Mouse (Mus musculus) lung, adult 2 months (tissue): ENCODE results near the gene Tmem39a. TPM values are rescaled to one million over a fixed set of nuclear protein-coding genes. Genes with fewer than 3 reads are reported as not detected.

Experiments used
- DNase-seq: peaks from one replicate; pipeline ENCODE4 v3.0.0; 2022
- H3K4me1 ChIP-seq: fragments of 200-500 bp; 2 replicates; pipeline ENCODE4 v1.6.1; 2011; ENCODE audit warnings: low read length; ENCODE audit not compliant: control insufficient read depth, insufficient read depth
- H3K4me3 ChIP-seq: fragments of 200-500 bp; replicated peaks from 2 replicates; pipeline ENCODE3; 2011; ENCODE audit warnings: low read depth, mild to moderate bottlenecking, control low read depth, low read length; ENCODE audit errors: extremely low read depth
- CTCF ChIP-seq: fragments of 200-500 bp; IDR thresholded peaks from 2 replicates; pipeline ENCODE4 v1.5.1; 2011; ENCODE audit warnings: mild to moderate bottlenecking, low read length, control low read depth; ENCODE audit not compliant: insufficient read depth
- POLR2A ChIP-seq: fragments of 200-500 bp; IDR thresholded peaks from 2 replicates; pipeline ENCODE4 v1.6.1; 2011; ENCODE audit warnings: low read depth, mild to moderate bottlenecking, control low read depth, low read length, borderline replicate concordance; ENCODE audit errors: extremely low read depth
- WGBS: fragments of 180-500 bp; shearing (Covaris S2); methylation state at CpG from one replicate; pipeline ENCODE4 v1.1.7; 2018; 5-methylcytosine and 5-hydroxymethylcytosine counted together
- polyA plus RNA-seq: library from polyadenylated mRNA; depleted of rRNA; stranded (reverse); fragments of >200 nt; gene quantifications from 2 replicates; pipeline ENCODE4 v1.2.3, GENCODE M21; 2012

Tmem39a gene
- polyA plus RNA-seq, 1 experiment, result 73.2 TPM

DNA sequence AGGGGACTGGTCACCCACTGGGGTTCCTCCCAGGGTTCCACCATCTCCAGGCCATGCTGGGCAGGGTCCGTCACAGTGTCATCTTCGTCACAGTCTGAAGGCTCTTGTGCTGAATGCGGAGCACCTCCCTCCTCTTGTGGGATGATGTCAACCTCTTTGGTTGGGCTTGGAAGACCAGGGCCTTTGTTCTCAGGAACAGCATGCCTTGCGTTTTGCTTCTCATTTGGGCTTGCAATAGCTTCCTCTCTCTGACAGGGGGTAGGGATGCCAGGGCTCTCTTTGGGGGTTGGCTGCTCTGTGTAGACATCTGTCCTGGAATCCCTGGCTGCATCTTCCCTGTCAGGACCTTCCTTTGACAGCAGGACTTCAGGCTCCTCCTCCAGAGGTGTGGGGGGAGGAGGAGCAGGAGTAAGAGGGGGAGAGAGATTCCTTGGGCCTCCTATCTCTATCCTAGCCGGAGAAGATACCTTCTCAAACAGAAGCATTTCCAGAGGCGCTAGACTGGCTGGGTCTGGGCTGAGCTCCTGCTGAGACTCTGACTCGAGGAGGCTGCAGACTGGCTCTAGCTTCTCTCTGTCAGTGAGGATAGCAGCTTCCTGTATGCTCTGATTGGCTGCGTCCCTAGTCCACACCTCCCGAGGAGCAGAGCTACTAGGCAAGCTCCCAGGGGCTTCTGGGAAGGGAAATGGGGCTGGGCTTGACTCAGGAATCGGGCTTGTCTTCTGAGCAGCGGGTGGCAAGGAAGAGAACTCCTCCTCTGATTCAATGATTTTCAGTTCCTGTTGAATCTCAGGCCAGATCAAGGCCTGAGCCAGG, 44.7 kb downstream of the Tmem39a start:
- no peak for DNase-seq
- TF ChIP-seq POLR2A, result no peak
- TF ChIP-seq CTCF, result no peak
- H3K4me1 ChIP-seq, result no peaks in the 10 kb centered on the region
- 49% methylated on average over 11 of the region's 11 CpGs for WGBS
- no peak overlapping the region for H3K4me3 ChIP-seq

DNA sequence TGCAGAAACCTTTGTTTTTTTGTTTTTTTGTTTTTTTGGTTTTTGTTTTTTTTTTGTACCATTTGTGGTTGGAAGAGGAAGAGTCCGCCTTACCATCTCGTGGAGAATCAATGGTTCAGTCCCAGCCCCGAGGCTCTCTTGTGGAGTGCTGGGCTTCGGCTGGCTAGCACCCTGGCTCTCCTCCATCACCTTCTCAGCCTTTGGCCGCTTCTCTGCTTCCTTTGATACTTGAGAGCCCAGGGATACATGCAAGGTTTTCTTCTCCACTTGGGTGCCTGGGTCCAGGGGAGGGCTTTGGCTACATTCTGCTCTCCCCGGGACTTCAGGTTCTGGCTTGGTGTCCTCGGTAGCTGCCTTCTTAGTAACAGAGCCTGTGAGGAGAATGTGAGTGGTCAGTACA, 48.0 kb downstream of the Tmem39a start:
- no peaks in the 10 kb centered on the region for H3K4me1 ChIP-seq
- DNase-seq, result no peak
- no peak for TF ChIP-seq POLR2A
- WGBS, result 87% methylated on average over 7 of the region's 7 CpGs
- H3K4me3 ChIP-seq, result no peak overlapping the region

DNA sequence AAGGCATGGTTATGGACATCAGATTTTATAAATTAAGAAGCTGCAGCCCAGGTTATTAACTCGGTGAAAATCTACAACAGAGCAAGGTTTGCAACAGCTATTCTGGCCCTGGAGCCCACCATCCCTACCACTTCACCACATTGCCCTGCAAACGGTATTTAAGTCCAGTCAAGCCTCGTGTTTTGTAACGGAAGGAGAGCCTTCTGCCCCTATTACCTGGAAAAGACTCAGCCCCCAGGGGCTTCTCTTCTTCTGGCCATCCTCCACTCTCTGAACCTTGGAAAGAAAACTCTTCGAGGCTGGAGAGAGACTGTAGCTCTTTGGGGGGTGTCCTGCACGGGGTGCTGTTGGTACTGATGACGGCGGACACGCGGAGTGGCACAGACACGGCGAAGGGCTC, 50.2 kb downstream of the Tmem39a start:
- 86% methylated on average over 12 of the region's 12 CpGs for WGBS
- H3K4me1 ChIP-seq, result no peaks in the 10 kb centered on the region
- no peak for DNase-seq
- H3K4me3 ChIP-seq, result no peak overlapping the region
- TF ChIP-seq CTCF (no peak), POLR2A (no peak)

DNA sequence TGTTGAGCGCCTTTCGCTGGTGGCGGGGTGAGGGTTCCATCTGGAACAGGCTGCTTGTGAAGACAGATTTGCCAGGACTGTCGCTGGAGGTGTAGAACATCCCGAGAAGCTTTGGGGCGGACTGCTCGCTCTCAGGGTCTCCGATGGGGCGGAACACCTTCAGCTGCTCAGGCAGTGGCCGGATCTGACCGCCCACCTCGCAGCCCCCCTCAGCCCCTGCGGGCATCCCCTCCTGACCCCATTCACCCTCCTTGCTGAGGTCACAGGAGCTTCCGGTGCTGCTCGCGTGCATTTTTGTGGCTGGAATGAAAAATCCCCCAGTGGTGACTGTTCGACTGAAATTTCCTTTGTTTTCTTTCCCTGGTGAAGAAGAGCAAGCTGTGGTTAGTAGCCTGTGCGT, 50.6 kb downstream of the Tmem39a start:
- no peak overlapping the region for H3K4me3 ChIP-seq
- no peak for DNase-seq
- WGBS, result 79% methylated on average over 18 of the region's 18 CpGs
- TF ChIP-seq CTCF, result no peak
- no peak for TF ChIP-seq POLR2A
- H3K4me1 ChIP-seq, result no peaks in the 10 kb centered on the region

DNA sequence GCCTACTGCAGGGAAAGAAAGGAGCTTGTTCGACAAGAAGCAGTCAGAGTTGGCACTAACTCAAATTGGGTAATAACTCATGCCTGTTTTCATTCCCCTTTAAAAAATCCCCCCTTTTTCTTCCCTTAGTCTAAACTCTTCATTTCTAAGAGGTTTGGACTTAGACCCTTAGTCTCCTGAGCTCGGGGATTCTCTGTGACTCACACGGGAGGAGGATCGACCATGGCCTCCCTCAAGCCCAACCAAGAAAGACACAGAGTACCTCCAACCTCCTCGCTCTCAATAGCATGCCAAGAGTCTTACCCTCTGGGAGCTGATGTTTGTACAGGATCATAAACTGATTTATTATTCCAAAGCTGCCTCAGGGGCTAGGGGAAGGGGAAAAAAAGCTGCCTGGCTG, 54.1 kb downstream of the Tmem39a start:
- no peak for TF ChIP-seq CTCF
- no peak for TF ChIP-seq POLR2A
- H3K4me1 ChIP-seq, result no peaks in the 10 kb centered on the region
- no peak for DNase-seq
- 66% methylated on average over 5 of the region's 5 CpGs for WGBS
- H3K4me3 ChIP-seq, result no peak overlapping the region

DNA sequence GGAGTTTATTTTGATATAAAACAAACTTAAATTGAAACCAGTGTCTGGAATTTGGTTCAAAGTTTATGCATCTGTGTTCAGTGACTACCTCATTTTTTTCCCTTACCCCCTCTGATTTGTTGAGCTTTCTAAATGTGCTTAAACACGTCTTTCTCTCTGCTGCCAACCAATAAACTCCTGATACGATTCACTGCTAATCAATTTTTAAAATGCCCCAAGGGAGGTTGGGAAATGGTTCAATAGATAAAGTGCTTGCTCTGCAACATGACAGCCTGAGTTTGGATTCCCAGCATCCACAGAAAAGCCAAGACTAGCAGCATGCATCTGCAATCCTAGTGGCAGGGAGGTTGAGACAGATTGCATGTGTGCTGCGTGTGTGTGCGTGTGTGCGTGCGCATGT, 55.1 kb downstream of the Tmem39a start:
- 95% methylated on average over 6 of the region's 6 CpGs for WGBS
- no peak for DNase-seq
- no peaks in the 10 kb centered on the region for H3K4me1 ChIP-seq
- no peak for TF ChIP-seq CTCF
- TF ChIP-seq POLR2A, result no peak
- H3K4me3 ChIP-seq, result no peak overlapping the region

DNA sequence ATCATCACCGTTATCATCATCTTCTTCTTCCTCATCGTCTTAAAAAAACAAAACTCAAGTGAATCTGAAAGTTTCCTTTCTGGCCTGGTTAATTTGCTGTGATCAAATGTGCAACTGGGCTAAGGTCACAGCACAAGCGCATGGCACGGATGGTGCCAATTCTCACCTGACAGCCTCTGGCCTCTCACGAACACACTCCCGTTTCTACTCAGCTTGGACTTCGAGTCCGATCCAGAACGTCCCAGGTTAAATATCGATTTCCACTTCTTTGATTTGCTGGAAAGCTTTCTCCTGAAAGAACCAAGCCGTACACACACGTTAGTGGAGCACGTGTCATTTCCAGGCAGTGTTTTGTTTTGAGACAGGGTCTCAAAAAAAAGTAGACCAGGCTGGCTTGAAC, 59.5 kb downstream of the Tmem39a start:
- WGBS, result 94% methylated on average over 13 of the region's 13 CpGs

DNA sequence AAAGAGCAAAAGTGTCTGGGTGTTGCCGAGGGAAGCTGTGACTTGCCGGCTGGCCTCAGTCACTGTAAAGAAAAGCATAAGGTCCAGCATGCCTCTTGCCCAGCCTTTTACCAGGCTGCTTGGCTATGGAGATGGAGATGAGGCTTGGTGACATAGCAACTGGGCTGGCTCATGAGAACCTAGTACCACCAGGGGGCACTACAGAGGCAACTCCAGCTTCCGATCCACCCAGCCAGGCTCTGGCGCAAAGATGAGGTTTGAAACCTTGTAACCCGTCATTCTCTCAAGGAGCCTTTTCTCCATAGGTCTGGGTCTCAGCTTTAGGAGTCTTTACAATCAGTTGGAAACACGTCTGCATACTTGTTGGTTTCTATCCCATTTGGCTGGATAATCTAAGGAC, 60.6 kb downstream of the Tmem39a start:
- peaks cover 31% of the 10 kb centered on the region for H3K4me1 ChIP-seq
- 26% methylated on average over 6 of the region's 6 CpGs for WGBS
- H3K4me3 ChIP-seq, result no peak overlapping the region
- TF ChIP-seq CTCF, result peak; percentile 92
- TF ChIP-seq POLR2A, result no peak
- DNase-seq, result peak; percentile 61

More for the DNA sequence above, 59.5 kb downstream of the Tmem39a start:
- TF ChIP-seq CTCF (no peak), POLR2A (no peak)
- DNase-seq, result no peak
- Histone ChIP-seq H3K4me3 (no peak overlapping the region), H3K4me1 (peaks cover 24% of the 10 kb centered on the region)

DNA sequence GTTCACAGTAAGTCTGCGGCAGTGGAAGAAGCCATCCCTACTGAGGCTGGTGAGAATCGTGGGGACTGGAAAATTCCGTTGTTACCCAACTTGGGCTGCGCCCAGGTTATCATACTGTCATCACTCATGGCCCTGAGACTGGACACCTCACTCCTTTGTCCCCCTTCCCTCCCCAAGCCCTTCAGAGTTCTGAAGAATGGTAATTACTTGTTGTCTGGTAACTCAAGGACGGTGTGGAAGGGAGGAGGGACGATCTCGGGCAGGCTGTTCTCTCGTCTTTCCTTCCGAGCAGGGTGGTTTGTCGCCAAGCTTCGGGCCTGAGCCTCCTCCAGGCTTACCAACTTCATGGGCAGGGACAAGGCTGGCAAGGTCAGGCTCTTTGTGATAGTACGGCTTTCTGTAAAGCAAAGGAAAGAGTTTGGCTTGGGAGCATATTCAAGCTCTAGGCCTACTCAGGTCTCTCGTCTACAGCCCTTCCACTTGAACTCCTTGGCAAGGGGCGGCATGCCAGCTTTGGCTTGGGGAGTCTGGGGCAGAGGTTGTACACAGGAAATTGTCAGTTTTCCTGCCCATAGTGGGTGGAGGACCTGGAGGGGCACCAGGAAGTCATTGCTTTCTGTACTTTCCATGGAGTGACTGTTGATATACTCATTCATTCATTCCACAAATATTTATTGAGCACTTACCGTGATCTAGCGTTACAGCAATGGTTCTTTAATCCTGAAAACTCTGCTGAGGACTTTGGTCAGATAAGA, 62.4 kb downstream of the Tmem39a start:
- Histone ChIP-seq H3K4me3 (no peak overlapping the region), H3K4me1 (peaks cover 39% of the 10 kb centered on the region)
- TF ChIP-seq CTCF, result no peak
- no peak for TF ChIP-seq POLR2A
- peak; percentile 86 for DNase-seq
- WGBS, result 46% methylated on average over 16 of the region's 16 CpGs

DNA sequence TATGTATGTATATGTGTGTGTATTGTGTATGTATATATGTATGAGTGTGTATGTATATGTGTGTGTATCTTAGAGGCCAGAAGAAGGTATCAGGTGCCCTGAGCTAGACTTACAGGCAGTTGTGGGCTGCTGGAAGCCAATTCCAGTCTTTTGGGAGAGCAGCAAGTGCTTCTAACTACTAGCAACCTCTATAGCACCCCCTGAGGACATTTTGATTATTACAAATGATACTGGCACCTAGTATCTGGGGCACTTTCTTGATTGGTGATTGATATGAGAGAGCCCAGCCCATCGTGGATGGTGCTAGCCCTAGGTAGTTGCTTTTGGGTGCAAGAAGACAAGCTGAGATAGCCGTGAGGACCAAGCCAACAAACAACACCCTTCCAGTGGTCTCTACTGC, 63.8 kb downstream of the Tmem39a start:
- peaks cover 47% of the 10 kb centered on the region for H3K4me1 ChIP-seq
- DNase-seq, result no peak
- TF ChIP-seq POLR2A (no peak), CTCF (no peak)
- no peak overlapping the region for H3K4me3 ChIP-seq
- 45% methylated on average over 2 of the region's 2 CpGs for WGBS
